ENCODE assay signal across 8 mouse cellular contexts in genomic region chr9:73560037-73560436, GRCm38 (mm10).
DNase-seq lines count a peak whose midpoint lies in the region; ATAC-seq and TF ChIP-seq lines count a peak whose summit lies in the region.
"Had no signal": no experiment of that assay in that cellular context is flagged by ENCODE, and none has a peak within 500 bp of the region (broad histone marks: within the 10 kb centered on the region; RNA-seq: fewer than 3 reads in every experiment).

No protein-coding gene starts in this region.

- 12% methylated on average over 5 of the region's 5 CpGs for WGBS in cerebellum, adult 2 months
- 17% methylated on average over 5 of the region's 5 CpGs for WGBS in heart, embryonic 13.5 days
- WGBS in forebrain, embryonic 13.5 days: 72% methylated on average over 5 of the region's 5 CpGs

- TF ChIP-seq CTCF in cerebellum, adult 2 months (IDR thresholded peaks at IDR 0.05; ENCODE audit: borderline replicate concordance, insufficient read depth, low read depth, low read length): no peak

- no peaks in the 10 kb centered on the region for H3K27me3 ChIP-seq in cerebellum, adult 2 months (ENCODE audit: control insufficient read depth, insufficient read depth, low read length)
- no peaks in the 10 kb centered on the region for H3K27me3 ChIP-seq in heart, embryonic 13.5 days (replicated peaks)
- no peaks in the 10 kb centered on the region for H3K27me3 ChIP-seq in forebrain, embryonic 13.5 days
- H3K27me3 ChIP-seq: neural tube, embryonic 12.5 days had no signal

- ATAC-seq in heart, embryonic 13.5 days (ENCODE audit: extremely low read depth, insufficient number of reproducible peaks, low FRiP score, low TSS enrichment): peak; percentile 42; the same call in 1 of the 2 replicates
- no peak for ATAC-seq in forebrain, embryonic 13.5 days

- H3K9ac ChIP-seq in heart, embryonic 13.5 days: no peak overlapping the region
- H3K9ac ChIP-seq in forebrain, embryonic 13.5 days: no peak overlapping the region
- H3K9ac ChIP-seq: neural tube, embryonic 12.5 days had no signal

- H3K27ac ChIP-seq in cerebellum, adult 2 months (ENCODE audit: insufficient read depth, low read length): no peak overlapping the region
- H3K27ac ChIP-seq in heart, embryonic 13.5 days (replicated peaks): peak overlapping the region; percentile 43
- H3K27ac ChIP-seq in forebrain, embryonic 13.5 days: no peak overlapping the region
- H3K27ac ChIP-seq: neural tube, embryonic 12.5 days had no signal

- DNase-seq in ovary, postnatal 14 days (ENCODE audit: low spot score): peak; percentile 2
- no peak for DNase-seq in ovary, postnatal 10 days (ENCODE audit: low spot score)
- DNase-seq in cerebellum, adult 2 months: peak; percentile 33 to 68
- DNase-seq in lung, postnatal 25 days (ENCODE audit: low spot score): peak; percentile 0
- no peak for DNase-seq in spleen, postnatal 10 days (ENCODE audit: low spot score in 2 of 2)

- TF ChIP-seq POLR2A in cerebellum, adult 2 months (IDR thresholded peaks at IDR 0.05; ENCODE audit: borderline replicate concordance, insufficient read depth, low read length): no peak

- no peak overlapping the region for H3K4me2 ChIP-seq in heart, embryonic 13.5 days
- no peak overlapping the region for H3K4me2 ChIP-seq in forebrain, embryonic 13.5 days
- H3K4me2 ChIP-seq: neural tube, embryonic 12.5 days had no signal

- H3K4me3 ChIP-seq in cerebellum, adult 2 months (replicated peaks; ENCODE audit: insufficient read depth, low read depth, low read length): no peak overlapping the region
- H3K4me3 ChIP-seq in heart, embryonic 13.5 days: no peak overlapping the region
- no peak overlapping the region for H3K4me3 ChIP-seq in forebrain, embryonic 13.5 days
- H3K4me3 ChIP-seq: neural tube, embryonic 12.5 days had no signal

- H3K4me1 ChIP-seq in cerebellum, adult 2 months (ENCODE audit: control insufficient read depth, insufficient read depth, low read length): peaks cover 9% of the 10 kb centered on the region; the same call in 1 of the 2 replicates
- H3K4me1 ChIP-seq in heart, embryonic 13.5 days: peaks cover 16% of the 10 kb centered on the region
- no peaks in the 10 kb centered on the region for H3K4me1 ChIP-seq in forebrain, embryonic 13.5 days
- H3K4me1 ChIP-seq: neural tube, embryonic 12.5 days had no signal

- no peaks in the 10 kb centered on the region for H3K9me3 ChIP-seq in heart, embryonic 13.5 days
- no peaks in the 10 kb centered on the region for H3K9me3 ChIP-seq in forebrain, embryonic 13.5 days (replicated peaks)
- H3K9me3 ChIP-seq: neural tube, embryonic 12.5 days had no signal

- no peaks in the 10 kb centered on the region for H3K36me3 ChIP-seq in heart, embryonic 13.5 days
- no peaks in the 10 kb centered on the region for H3K36me3 ChIP-seq in forebrain, embryonic 13.5 days (ENCODE audit: poor library complexity, severe bottlenecking)
- H3K36me3 ChIP-seq: neural tube, embryonic 12.5 days had no signal

Comparison
In these comparisons a context has a peak if more than half of its experiments do, and no peak if none do; other contexts are left out.
1. DNase-seq: peak in ovary, postnatal 14 days (single experiment), cerebellum, adult 2 months (2 of 2) and lung, postnatal 25 days (single experiment); none in ovary, postnatal 10 days (single experiment) and spleen, postnatal 10 days (0 of 2).